Mouse (Mus musculus): Measurements from ENCODE around the gene Patz1. TPM values are rescaled to one million over a fixed set of nuclear protein-coding genes. Genes with fewer than 3 reads are reported as not detected.

Gene Patz1
- polyA plus RNA-seq, 1 experiment: 30.1 TPM

- TF ChIP-seq POLR2A (IDR thresholded peaks at IDR 0.05; ENCODE audit: extremely low read depth, insufficient read depth, low read length) (no peak), CTCF (IDR thresholded peaks at IDR 0.05; ENCODE audit: extremely low read depth, insufficient read depth, low read length) (no peak)
- Histone ChIP-seq H3K4me1 (ENCODE audit: control insufficient read depth, insufficient read depth, low read length) (no peaks in the 10 kb centered on the region), H3K4me3 (ENCODE audit: insufficient read depth, low read length) (no peak overlapping the region), H3K27ac (ENCODE audit: insufficient read depth, low read length) (no peak overlapping the region)
Measured at GRCm38 (mm10) chr11:3278351-3278750, 10.3 kb upstream of the Patz1 start.

- no peak overlapping the region for H3K27ac ChIP-seq (ENCODE audit: insufficient read depth, low read length)
- no peaks in the 10 kb centered on the region for H3K4me1 ChIP-seq (ENCODE audit: control insufficient read depth, insufficient read depth, low read length)
- no peak overlapping the region for H3K4me3 ChIP-seq (ENCODE audit: insufficient read depth, low read length)
- TF ChIP-seq POLR2A (IDR thresholded peaks at IDR 0.05; ENCODE audit: extremely low read depth, insufficient read depth, low read length): no peak
- TF ChIP-seq CTCF (IDR thresholded peaks at IDR 0.05; ENCODE audit: extremely low read depth, insufficient read depth, low read length): no peak
Measured at GRCm38 (mm10) chr11:3279729-3280128, 8.9 kb upstream of the Patz1 start.

GRCm38 (mm10) chr11:3282887-3283286 is 5.8 kb upstream of the Patz1 start:
- H3K4me3 ChIP-seq (ENCODE audit: insufficient read depth, low read length): no peak overlapping the region
- TF ChIP-seq CTCF (IDR thresholded peaks at IDR 0.05; ENCODE audit: extremely low read depth, insufficient read depth, low read length) (no peak), POLR2A (IDR thresholded peaks at IDR 0.05; ENCODE audit: extremely low read depth, insufficient read depth, low read length) (no peak)
- no peak overlapping the region for H3K27ac ChIP-seq (ENCODE audit: insufficient read depth, low read length)
- no peaks in the 10 kb centered on the region for H3K4me1 ChIP-seq (ENCODE audit: control insufficient read depth, insufficient read depth, low read length)

- Histone ChIP-seq H3K27ac (ENCODE audit: insufficient read depth, low read length) (no peak overlapping the region), H3K4me3 (ENCODE audit: insufficient read depth, low read length) (no peak overlapping the region)
- TF ChIP-seq CTCF (IDR thresholded peaks at IDR 0.05; ENCODE audit: extremely low read depth, insufficient read depth, low read length) (no peak), POLR2A (IDR thresholded peaks at IDR 0.05; ENCODE audit: extremely low read depth, insufficient read depth, low read length) (no peak)
Measured at GRCm38 (mm10) chr11:3283645-3284044, 5.0 kb upstream of the Patz1 start.

GRCm38 (mm10) chr11:3285940-3286339 is 2.7 kb upstream of the Patz1 start:
- no peak for TF ChIP-seq POLR2A (IDR thresholded peaks at IDR 0.05; ENCODE audit: extremely low read depth, insufficient read depth, low read length)
- no peak for TF ChIP-seq CTCF (IDR thresholded peaks at IDR 0.05; ENCODE audit: extremely low read depth, insufficient read depth, low read length)
- Histone ChIP-seq H3K4me1 (ENCODE audit: control insufficient read depth, insufficient read depth, low read length) (no peaks in the 10 kb centered on the region), H3K4me3 (ENCODE audit: insufficient read depth, low read length) (no peak overlapping the region), H3K27ac (ENCODE audit: insufficient read depth, low read length) (no peak overlapping the region)

More at GRCm38 (mm10) chr11:3283645-3284044, 5.0 kb upstream of the Patz1 start:
- no peaks in the 10 kb centered on the region for H3K4me1 ChIP-seq (ENCODE audit: control insufficient read depth, insufficient read depth, low read length)

GRCm38 (mm10) chr11:3287131-3287530 is 1.5 kb upstream of the Patz1 start:
- Histone ChIP-seq H3K27ac (ENCODE audit: insufficient read depth, low read length) (no peak overlapping the region), H3K4me3 (ENCODE audit: insufficient read depth, low read length) (no peak overlapping the region), H3K4me1 (ENCODE audit: control insufficient read depth, insufficient read depth, low read length) (peaks cover 3% of the 10 kb centered on the region; the same call in 1 of the 2 replicates)
- no peak for TF ChIP-seq POLR2A (IDR thresholded peaks at IDR 0.05; ENCODE audit: extremely low read depth, insufficient read depth, low read length)
- no peak for TF ChIP-seq CTCF (IDR thresholded peaks at IDR 0.05; ENCODE audit: extremely low read depth, insufficient read depth, low read length)

- Histone ChIP-seq H3K4me1 (ENCODE audit: control insufficient read depth, insufficient read depth, low read length) (peaks cover 3% of the 10 kb centered on the region; the same call in 1 of the 2 replicates), H3K27ac (ENCODE audit: insufficient read depth, low read length) (no peak overlapping the region), H3K4me3 (ENCODE audit: insufficient read depth, low read length) (no peak overlapping the region)
- TF ChIP-seq CTCF (IDR thresholded peaks at IDR 0.05; ENCODE audit: extremely low read depth, insufficient read depth, low read length) (no peak), POLR2A (IDR thresholded peaks at IDR 0.05; ENCODE audit: extremely low read depth, insufficient read depth, low read length) (no peak)
Measured at GRCm38 (mm10) chr11:3287921-3288320, 753 bp upstream of the Patz1 start.

GRCm38 (mm10) chr11:3289302-3289802 is 678 bp downstream of the Patz1 start:
- Histone ChIP-seq H3K4me3 (ENCODE audit: insufficient read depth, low read length) (peak overlapping the region; percentile 83), H3K27ac (ENCODE audit: insufficient read depth, low read length) (peak overlapping the region; percentile 100), H3K4me1 (ENCODE audit: control insufficient read depth, insufficient read depth, low read length) (peaks cover 4% of the 10 kb centered on the region; the same call in 1 of the 2 replicates)
- TF ChIP-seq CTCF (IDR thresholded peaks at IDR 0.05; ENCODE audit: extremely low read depth, insufficient read depth, low read length) (no peak), POLR2A (IDR thresholded peaks at IDR 0.05; ENCODE audit: extremely low read depth, insufficient read depth, low read length) (no peak)

GRCm38 (mm10) chr11:3289803-3290639 is 1.3 kb downstream of the Patz1 start:
- peak overlapping the region; percentile 83 for H3K4me3 ChIP-seq (ENCODE audit: insufficient read depth, low read length)
- H3K4me1 ChIP-seq (ENCODE audit: control insufficient read depth, insufficient read depth, low read length): peaks cover 4% of the 10 kb centered on the region; the same call in 1 of the 2 replicates
- H3K27ac ChIP-seq (ENCODE audit: insufficient read depth, low read length): peak overlapping the region; percentile 100
- peak; percentile 47 for TF ChIP-seq POLR2A (IDR thresholded peaks at IDR 0.05; ENCODE audit: extremely low read depth, insufficient read depth, low read length)
- TF ChIP-seq CTCF (IDR thresholded peaks at IDR 0.05; ENCODE audit: extremely low read depth, insufficient read depth, low read length): peak; percentile 26; the same call in 1 of the 2 replicates
